Mouse (Mus musculus): Measurements from ENCODE around the gene Ak5. TPM values are rescaled to one million over a fixed set of nuclear protein-coding genes. Genes with fewer than 3 reads are reported as not detected.

Gene Ak5
- total and polyA plus RNA-seq, 3 experiments, result 0.13 to 0.79 (median 0.23) TPM

- TF ChIP-seq HCFC1 (IDR thresholded peaks at IDR 0.05; ENCODE audit: low read depth, low read length) (no peak), MYC (IDR thresholded peaks at IDR 0.05; ENCODE audit: low read depth, low read length) (peak; percentile 64), SMC3 (IDR thresholded peaks at IDR 0.05; ENCODE audit: low read depth, low read length) (peak; percentile 37), USF1 (IDR thresholded peaks at IDR 0.05; ENCODE audit: low read depth, low read length) (no peak), MAX (IDR thresholded peaks at IDR 0.05; ENCODE audit: low read length) (peak; percentile 66), CHD2 (IDR thresholded peaks at IDR 0.05; ENCODE audit: low read length) (0 out of 2 replicates have a peak, but pooled peaks have one; percentile 14), POLR2AphosphoS2 (IDR thresholded peaks at IDR 0.05; ENCODE audit: low read depth, low read length) (no peak), KAT2A (IDR thresholded peaks at IDR 0.05; ENCODE audit: insufficient replicate concordance, low read length) (no peak), NRF1 (IDR thresholded peaks at IDR 0.05; ENCODE audit: low read depth, low read length) (no peak), JUN (IDR thresholded peaks at IDR 0.05; ENCODE audit: insufficient read depth, low read depth, low read length) (no peak), ETS1 (conservative IDR thresholded peaks at IDR 0.05; ENCODE audit: low read depth, low read length) (no peak), IRF4 (IDR thresholded peaks at IDR 0.05; ENCODE audit: low read depth, low read length) (no peak), TCF12 (IDR thresholded peaks at IDR 0.05; ENCODE audit: low read depth, low read length) (no peak)
These were observed 192.9 kb downstream of the Ak5 start (continued) for GRCm38 (mm10) chr3:152475278-152475669.

GRCm38 (mm10) chr3:152474582-152475277 lies 193.4 kb downstream of the Ak5 start:
- Histone ChIP-seq H3K36me3 (replicated peaks in 1 of 2; ENCODE audit: control insufficient read depth in 1 of 2, insufficient read depth in 1 of 2, low read length in 1 of 2) (peaks cover 2 to 33% of the 10 kb centered on the region in 2 experiments), H3K4me1 (ENCODE audit: control insufficient read depth in 1 of 2, insufficient read depth in 2 of 2) (peaks cover 11 to 42% of the 10 kb centered on the region in 2 experiments), H3K9ac (ENCODE audit: insufficient read depth, low read depth) (no peak overlapping the region), H3K79me2 (replicated peaks; ENCODE audit: control insufficient read depth, extremely low read depth, insufficient read depth, poor library complexity, severe bottlenecking) (peaks cover 3% of the 10 kb centered on the region; the same call in 1 of the 2 replicates), H3K4me3 (replicated peaks in 1 of 3; ENCODE audit: low read depth in 2 of 3, low read length in 2 of 3, poor library complexity in 1 of 3) (no peak overlapping the region), H3K4me2 (ENCODE audit: insufficient read depth, low read depth, poor library complexity, severe bottlenecking) (no peak overlapping the region), H3K27ac (ENCODE audit: insufficient read depth, low read depth) (no peak overlapping the region), H3K9me3 (replicated peaks; ENCODE audit: low read length) (no peaks in the 10 kb centered on the region), H3K27me3 (replicated peaks) (no peaks in the 10 kb centered on the region)
- DNase-seq (ENCODE audit: extremely low read depth), result peak; percentile 95
- dilution Hi-C loops (cut with MboI; ENCODE audit: extremely low pct_ligation_motif_present, extremely low pct_unique_long_range_greater_than_20kb, low sequenced_read_pairs), result no loop called here
- in situ Hi-C loops (cut with MboI; ENCODE audit: low pct_ligation_motif_present, low pct_unique_long_range_greater_than_20kb, low sequenced_read_pairs), result loop anchor here (5.0 to 10.0 kb wide), 3 partner anchors 77 to 283 kb away; partner anchors contain the start of genes Pigk and Zzz3
- TF ChIP-seq CTCF (conservative IDR thresholded peaks at IDR 0.05 in 1 of 2, IDR thresholded peaks at IDR 0.05 in 1 of 2; ENCODE audit: low read depth in 2 of 2, low read length in 2 of 2), result peak; percentile 96 to 97
- peak; percentile 97 for TF ChIP-seq MYC (IDR thresholded peaks at IDR 0.05; ENCODE audit: low read depth, low read length)
- no peak for TF ChIP-seq POLR2AphosphoS2 (IDR thresholded peaks at IDR 0.05; ENCODE audit: low read depth, low read length)
- 0 out of 2 replicates have a peak, but pooled peaks have one; percentile 39 for TF ChIP-seq NRF1 (IDR thresholded peaks at IDR 0.05; ENCODE audit: low read depth, low read length)
- no peak for TF ChIP-seq SIN3A (IDR thresholded peaks at IDR 0.05; ENCODE audit: low read length)
- no peak; the same call in 1 of the 2 replicates for TF ChIP-seq ZC3H11A (IDR thresholded peaks at IDR 0.05; ENCODE audit: low read depth, low read length)
- TF ChIP-seq ZMIZ1 (IDR thresholded peaks at IDR 0.05; ENCODE audit: low read depth, low read length), result 0 out of 2 replicates have a peak, but pooled peaks have one; percentile 18
- no peak for TF ChIP-seq E2F4 (IDR thresholded peaks at IDR 0.05; ENCODE audit: insufficient replicate concordance, low read depth, low read length)
- TF ChIP-seq SMC3 (IDR thresholded peaks at IDR 0.05; ENCODE audit: low read depth, low read length), result peak; percentile 91
- peak; percentile 80 for TF ChIP-seq CHD2 (IDR thresholded peaks at IDR 0.05; ENCODE audit: low read length)
- peak; percentile 85 for TF ChIP-seq BHLHE40 (IDR thresholded peaks at IDR 0.05; ENCODE audit: low read depth, low read length)
- no peak for TF ChIP-seq GABPA (IDR thresholded peaks at IDR 0.05; ENCODE audit: insufficient replicate concordance, low read depth, low read length)
- TF ChIP-seq USF1 (IDR thresholded peaks at IDR 0.05; ENCODE audit: low read depth, low read length), result no peak
- TF ChIP-seq UBTF (IDR thresholded peaks at IDR 0.05; ENCODE audit: low read depth, low read length), result no peak
- TF ChIP-seq EP300 (IDR thresholded peaks at IDR 0.05; ENCODE audit: low read length), result no peak
- peak; percentile 16; the same call in 1 of the 2 replicates for TF ChIP-seq JUND (conservative IDR thresholded peaks at IDR 0.05; ENCODE audit: low read depth, low read length)
- peak; percentile 78; the same call in 1 of the 2 replicates for TF ChIP-seq MAX (IDR thresholded peaks at IDR 0.05; ENCODE audit: low read length)
- no peak for TF ChIP-seq ZKSCAN1 (IDR thresholded peaks at IDR 0.05; ENCODE audit: borderline replicate concordance, low read depth, low read length)
- TF ChIP-seq CHD1 (IDR thresholded peaks at IDR 0.05; ENCODE audit: low read depth, low read length), result no peak
- TF ChIP-seq MAFK (IDR thresholded peaks at IDR 0.05; ENCODE audit: insufficient replicate concordance, low read length), result no peak
- 0 out of 2 replicates have a peak, but pooled peaks have one; percentile 51 for TF ChIP-seq IRF4 (IDR thresholded peaks at IDR 0.05; ENCODE audit: low read depth, low read length)
- TF ChIP-seq MXI1 (IDR thresholded peaks at IDR 0.05; ENCODE audit: low read depth, low read length), result peak; percentile 23
- TF ChIP-seq PAX5 (IDR thresholded peaks at IDR 0.05; ENCODE audit: low read length), result no peak
- TF ChIP-seq MAZ (IDR thresholded peaks at IDR 0.05; ENCODE audit: low read depth, low read length), result peak; percentile 89
- no peak for TF ChIP-seq ZNF384 (IDR thresholded peaks at IDR 0.05; ENCODE audit: low read depth, low read length)
- TF ChIP-seq HCFC1 (IDR thresholded peaks at IDR 0.05; ENCODE audit: low read depth, low read length), result peak; percentile 36; the same call in 1 of the 2 replicates
- peak; percentile 66 for TF ChIP-seq RAD21 (IDR thresholded peaks at IDR 0.05; ENCODE audit: low read depth, low read length)
- TF ChIP-seq ELF1 (IDR thresholded peaks at IDR 0.05; ENCODE audit: low read depth, low read length), result 0 out of 2 replicates have a peak, but pooled peaks have one; percentile 13
- TF ChIP-seq JUN (IDR thresholded peaks at IDR 0.05; ENCODE audit: insufficient read depth, low read depth, low read length), result 0 out of 2 replicates have a peak, but pooled peaks have one; percentile 16
- TF ChIP-seq MEF2A (IDR thresholded peaks at IDR 0.05; ENCODE audit: borderline replicate concordance, low read depth, low read length), result no peak

Measured in CH12.LX (cell line).